Mouse (Mus musculus) neural tube, embryonic 14.5 days (tissue): Measurements from ENCODE around the gene Arf6. TPM values are rescaled to one million over a fixed set of nuclear protein-coding genes. Genes with fewer than 3 reads are reported as not detected.
"Not testable (repeated sequence)": the region's sequence is repeated elsewhere in the genome, so short reads cannot be mapped to it uniquely, and the experiment has no call there.

ENCODE experiments used
- ATAC-seq: fragments of 200-750 bp; cut with Nextera tagmentation; 2 replicates; pipeline ENCODE4 v1.8.0; 2017; ENCODE audit warnings: low read depth, mild to moderate bottlenecking, moderate TSS enrichment, moderate library complexity
- H3K27ac ChIP-seq: fragments of 300-500 bp; sonication (generic); 2 replicates; pipeline ENCODE4 v1.5.1; 2014; ENCODE audit warnings: low read depth, mild to moderate bottlenecking, control low read depth, low read length, moderate library complexity, mixed read lengths
- H3K27me3 ChIP-seq: fragments of 300-500 bp; sonication (generic); 2 replicates; pipeline ENCODE4 v1.6.1; 2014; ENCODE audit warnings: low read length; ENCODE audit not compliant: control insufficient read depth, insufficient read depth
- H3K36me3 ChIP-seq: fragments of 300-500 bp; sonication (generic); 2 replicates; pipeline ENCODE4 v1.6.1; 2014; ENCODE audit warnings: low read length, mixed read lengths; ENCODE audit not compliant: control insufficient read depth, insufficient read depth
- H3K4me1 ChIP-seq: fragments of 300-500 bp; sonication (generic); 2 replicates; pipeline ENCODE4 v1.6.1; 2014; ENCODE audit warnings: low read length; ENCODE audit not compliant: control insufficient read depth, insufficient read depth
- H3K4me2 ChIP-seq: fragments of 300-500 bp; sonication (generic); 2 replicates; pipeline ENCODE4 v1.6.1; 2014; ENCODE audit warnings: mild to moderate bottlenecking, low read depth, low read length, control low read depth
- H3K4me3 ChIP-seq: fragments of 300-500 bp; sonication (generic); 2 replicates; pipeline ENCODE4 v1.5.1; 2014; ENCODE audit warnings: low read depth, low read length, control low read depth, mixed read lengths
- H3K9ac ChIP-seq: fragments of 300-500 bp; sonication (generic); replicated peaks from 2 replicates; pipeline ENCODE4 v1.6.1; 2014; ENCODE audit warnings: low read depth, mild to moderate bottlenecking, control low read depth, low read length, mixed read lengths
- H3K9me3 ChIP-seq: fragments of 300-500 bp; sonication (generic); 2 replicates; pipeline ENCODE4 v1.6.1; 2016; ENCODE audit warnings: low read length; ENCODE audit not compliant: control insufficient read depth
- WGBS: fragments of 180-500 bp; shearing (Covaris S2); extraction: QIAGEN DNeasy Blood & Tissue Kit; methylation state at CpG from one replicate; pipeline ENCODE4 v1.1.7; 2014; 5-methylcytosine and 5-hydroxymethylcytosine counted together
- polyA plus RNA-seq: library from polyadenylated mRNA; unstranded; fragments of >200 nt; fragmentation: Nextera tagmentation; extraction: Ambion mirVana; gene quantifications from 2 replicates; pipeline ENCODE4 v1.2.1, GENCODE M21; 2014

Arf6 gene
- polyA plus RNA-seq, 1 experiment from 2014 or later: 29.3 TPM

DNA sequence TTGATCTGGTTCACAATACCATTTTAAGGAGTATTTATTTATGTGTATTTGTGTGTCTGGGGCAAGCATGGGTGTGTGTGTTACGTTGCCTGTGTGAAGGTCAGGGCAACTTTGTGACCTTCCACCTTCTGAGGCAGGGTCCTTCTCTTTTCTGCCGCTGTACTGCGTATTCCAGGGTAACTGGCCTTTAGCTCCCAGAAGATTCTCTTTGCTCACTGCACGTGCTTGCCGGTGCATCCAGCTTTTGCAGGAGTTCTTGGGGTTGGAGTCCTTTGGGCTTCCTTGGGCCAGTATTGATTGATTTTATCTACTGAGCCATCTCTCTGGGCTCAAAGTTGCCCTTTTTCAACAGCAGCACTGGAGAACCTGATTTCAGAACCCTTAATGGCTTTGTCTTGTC is 12.7 kb downstream of the Arf6 start:
- Histone ChIP-seq H3K4me2 (no peak overlapping the region), H3K36me3 (no peaks in the 10 kb centered on the region), H3K9me3 (no peaks in the 10 kb centered on the region), H3K9ac (no peak overlapping the region), H3K4me1 (no peaks in the 10 kb centered on the region), H3K4me3 (no peak overlapping the region), H3K27ac (no peak overlapping the region), H3K27me3 (no peaks in the 10 kb centered on the region)
- no peak for ATAC-seq
- 90% methylated on average over 5 of the region's 5 CpGs for WGBS

DNA sequence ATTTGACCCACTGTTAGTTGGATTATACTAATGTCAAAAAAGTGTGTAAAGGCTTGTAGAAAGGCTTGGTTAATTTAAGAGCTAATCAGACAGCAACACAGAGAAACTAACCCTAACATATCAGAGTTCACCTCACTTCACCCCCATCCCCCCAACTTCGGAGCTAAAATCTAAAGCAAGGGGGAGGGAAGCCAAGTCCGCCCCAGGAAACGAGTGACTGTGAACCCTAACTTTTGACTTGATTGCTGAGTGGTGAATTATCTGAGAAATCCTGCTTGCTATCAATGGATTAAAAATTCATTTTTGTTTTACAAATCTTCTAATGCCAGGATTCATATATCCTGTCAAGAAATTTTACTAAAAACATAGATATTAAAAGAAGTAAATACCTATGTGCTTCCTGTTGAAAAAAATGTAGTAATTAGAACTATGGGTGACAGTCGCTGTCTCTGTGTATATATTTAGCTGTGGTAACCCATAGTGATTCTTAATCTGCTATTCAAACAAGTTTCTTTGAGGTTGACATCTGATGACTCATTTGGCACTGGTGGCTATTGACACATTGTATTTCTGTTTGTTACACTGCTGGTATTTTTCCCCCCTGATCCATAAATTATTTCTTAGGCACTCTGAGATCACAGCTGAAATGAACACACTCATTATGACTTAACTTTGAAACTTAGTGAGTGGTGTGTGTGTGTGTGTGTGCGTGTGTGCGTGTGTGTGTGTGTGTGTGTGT is 13.8 kb downstream of the Arf6 start:
- WGBS: 91% methylated on average over 6 of the region's 6 CpGs
- no peaks in the 10 kb centered on the region for H3K9me3 ChIP-seq
- H3K4me3 ChIP-seq: no peak overlapping the region
- no peak overlapping the region for H3K9ac ChIP-seq
- H3K27me3 ChIP-seq: no peaks in the 10 kb centered on the region
- no peak overlapping the region for H3K27ac ChIP-seq
- H3K4me1 ChIP-seq: no peaks in the 10 kb centered on the region
- H3K4me2 ChIP-seq: no peak overlapping the region
- ATAC-seq: no peak
- no peaks in the 10 kb centered on the region for H3K36me3 ChIP-seq

DNA sequence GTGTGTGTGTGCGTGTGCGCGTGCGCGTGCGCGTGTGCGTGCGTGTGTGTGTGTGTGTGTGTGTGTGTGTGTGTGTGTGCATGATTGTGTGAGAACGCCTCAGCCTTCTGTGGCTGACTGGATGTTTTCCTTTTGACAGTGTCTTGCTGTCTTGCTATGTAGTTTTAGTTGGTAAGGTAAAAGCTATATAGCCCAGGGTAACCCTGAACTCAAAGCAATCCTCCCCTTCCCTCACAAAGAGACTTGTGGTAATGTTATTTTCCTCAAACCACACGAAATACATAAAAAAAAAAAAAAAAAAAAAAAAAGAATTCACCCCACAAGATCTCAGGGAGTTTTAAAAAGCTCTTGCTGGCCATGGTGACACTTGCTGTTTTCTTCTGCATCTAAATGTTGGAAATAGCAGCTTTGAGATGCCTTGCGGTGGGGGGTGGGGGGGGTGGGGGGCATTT is 14.4 kb downstream of the Arf6 start:
- H3K36me3 ChIP-seq, H3K9me3 ChIP-seq, H3K27me3 ChIP-seq, H3K9ac ChIP-seq, H3K4me3 ChIP-seq, H3K27ac ChIP-seq, H3K4me1 ChIP-seq, H3K4me2 ChIP-seq, ATAC-seq: not testable (repeated sequence)
- WGBS: 78% methylated on average over 12 of the region's 12 CpGs

DNA sequence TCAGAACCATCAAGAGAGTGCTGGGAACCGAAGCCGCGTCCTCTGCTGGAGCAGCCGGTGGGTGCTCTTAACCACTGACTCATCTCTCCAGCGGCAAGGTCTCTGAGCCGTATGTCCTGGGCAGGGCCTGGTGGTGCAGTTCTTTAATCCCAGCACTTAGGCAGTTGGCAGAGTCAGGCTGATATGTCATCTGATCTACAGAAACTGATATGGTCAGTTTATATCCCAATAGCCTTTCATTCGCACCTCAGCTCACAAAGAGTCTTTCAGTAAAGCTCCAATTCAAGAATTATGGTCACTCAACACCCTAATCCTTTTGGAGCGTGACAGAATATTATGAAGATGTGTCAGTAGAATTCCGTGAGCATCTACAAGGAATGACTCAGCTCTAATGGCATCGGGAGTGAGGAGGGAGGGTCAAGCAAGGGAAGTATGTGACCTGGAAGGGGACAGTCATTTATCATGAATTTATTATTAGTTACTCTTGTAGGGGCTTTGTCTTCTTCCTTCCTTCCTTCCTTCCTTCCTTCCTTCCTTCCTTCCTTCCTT is 16.4 kb downstream of the Arf6 start:
- Histone ChIP-seq H3K27ac (no peak overlapping the region), H3K9me3 (no peaks in the 10 kb centered on the region), H3K4me1 (no peaks in the 10 kb centered on the region), H3K36me3 (no peaks in the 10 kb centered on the region), H3K4me2 (no peak overlapping the region), H3K27me3 (no peaks in the 10 kb centered on the region), H3K9ac (no peak overlapping the region), H3K4me3 (no peak overlapping the region)
- WGBS: 93% methylated on average over 10 of the region's 10 CpGs
- no peak for ATAC-seq

DNA sequence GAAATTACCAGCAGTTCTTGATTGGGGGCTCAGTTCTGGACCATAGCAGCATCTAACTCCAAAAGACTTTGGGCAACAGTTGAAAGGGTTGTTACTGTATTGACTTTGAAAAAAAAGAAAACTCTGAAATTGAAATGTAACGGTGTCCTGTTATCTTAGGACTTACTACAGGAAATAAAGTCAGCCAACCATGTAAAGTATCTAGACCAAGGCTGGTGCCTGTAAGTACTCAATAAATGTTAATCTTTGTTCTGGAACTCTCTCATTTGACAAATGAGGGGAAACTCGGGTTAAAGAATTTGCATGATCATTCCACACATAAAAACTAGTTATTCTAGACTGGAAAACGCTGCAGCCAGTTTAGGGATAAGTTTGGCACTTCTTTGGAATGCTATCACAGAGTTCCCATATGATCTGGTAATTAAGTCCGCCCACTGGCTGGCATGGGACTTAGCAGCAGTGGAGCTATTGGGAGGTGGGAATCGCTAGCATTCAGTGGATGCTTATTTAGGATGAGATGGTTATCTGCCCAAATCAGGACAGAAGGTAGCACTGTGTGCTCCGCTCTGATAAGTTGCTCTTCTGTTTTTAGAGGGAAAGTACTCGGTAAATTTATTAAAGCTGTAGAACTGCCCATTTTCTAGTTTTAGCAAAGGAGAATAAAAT is 17.5 kb downstream of the Arf6 start:
- H3K9me3 ChIP-seq: no peaks in the 10 kb centered on the region
- H3K4me3 ChIP-seq: no peak overlapping the region
- no peaks in the 10 kb centered on the region for H3K4me1 ChIP-seq
- ATAC-seq: no peak
- no peak overlapping the region for H3K9ac ChIP-seq
- no peak overlapping the region for H3K27ac ChIP-seq
- WGBS: 79% methylated on average over 7 of the region's 7 CpGs
- no peaks in the 10 kb centered on the region for H3K36me3 ChIP-seq
- no peak overlapping the region for H3K4me2 ChIP-seq
- H3K27me3 ChIP-seq: no peaks in the 10 kb centered on the region

DNA sequence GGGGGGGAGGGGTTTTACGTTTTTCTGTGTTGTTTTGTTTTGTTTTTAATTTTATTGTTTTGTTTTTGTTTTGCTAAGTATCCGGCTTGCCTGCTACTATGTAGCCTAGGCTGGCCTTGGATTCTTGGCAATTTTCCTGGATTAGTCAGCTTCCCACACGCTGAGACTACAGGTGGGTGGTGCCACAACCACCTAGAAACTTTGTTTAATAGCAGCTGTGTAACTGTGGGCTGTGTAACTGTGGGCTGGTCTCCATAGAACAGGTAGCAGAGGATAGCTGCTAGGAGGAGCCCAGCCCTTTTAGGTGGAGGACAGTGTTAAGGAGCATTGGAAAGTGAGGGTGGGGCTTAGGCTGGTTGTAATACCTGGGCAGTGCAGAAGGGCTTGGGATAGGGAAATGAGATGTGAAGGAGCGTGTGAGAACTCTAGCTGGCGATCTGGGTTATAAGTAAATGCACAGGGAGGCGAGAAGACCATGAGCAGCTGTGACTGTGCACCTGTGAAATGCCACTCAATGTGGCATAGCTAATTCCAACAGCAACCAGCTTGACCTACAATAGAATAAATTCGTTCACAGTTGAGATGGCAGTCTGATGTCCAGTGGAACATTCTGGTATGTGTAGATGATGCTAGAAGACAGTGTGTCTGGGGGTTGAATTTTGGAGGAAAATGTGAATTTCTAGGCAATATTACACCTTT is 18.2 kb downstream of the Arf6 start:
- H3K4me1 ChIP-seq: no peaks in the 10 kb centered on the region
- H3K4me3 ChIP-seq: no peak overlapping the region
- no peaks in the 10 kb centered on the region for H3K9me3 ChIP-seq
- no peak overlapping the region for H3K4me2 ChIP-seq
- ATAC-seq: no peak
- 86% methylated on average over 7 of the region's 7 CpGs for WGBS
- no peak overlapping the region for H3K27ac ChIP-seq
- H3K36me3 ChIP-seq: no peaks in the 10 kb centered on the region
- H3K27me3 ChIP-seq: no peaks in the 10 kb centered on the region
- H3K9ac ChIP-seq: no peak overlapping the region

DNA sequence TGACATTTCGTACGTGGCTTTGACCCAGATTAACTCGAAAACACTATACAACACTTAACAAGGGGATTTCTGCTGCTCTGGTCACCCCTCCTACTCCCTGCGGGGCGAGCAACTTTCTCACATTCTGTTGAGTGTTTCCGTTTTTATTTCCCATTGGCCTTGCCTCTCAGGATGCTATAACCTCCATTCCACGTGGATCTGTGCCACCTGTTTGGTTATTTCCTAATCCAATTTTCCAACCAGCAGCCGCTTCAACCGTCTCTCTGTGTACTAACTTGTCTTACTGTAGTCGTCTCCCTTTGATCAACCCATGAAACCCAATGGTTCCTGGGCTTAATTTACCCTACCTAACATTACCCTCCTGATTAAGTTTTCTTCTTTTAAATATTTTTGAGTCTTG is 21.1 kb downstream of the Arf6 start:
- 84% methylated on average over 10 of the region's 10 CpGs for WGBS
- no peak overlapping the region for H3K9ac ChIP-seq
- H3K4me3 ChIP-seq: no peak overlapping the region
- H3K27me3 ChIP-seq: no peaks in the 10 kb centered on the region
- ATAC-seq: no peak
- H3K36me3 ChIP-seq: no peaks in the 10 kb centered on the region
- no peaks in the 10 kb centered on the region for H3K4me1 ChIP-seq
- H3K27ac ChIP-seq: no peak overlapping the region
- H3K9me3 ChIP-seq: no peaks in the 10 kb centered on the region
- H3K4me2 ChIP-seq: no peak overlapping the region

DNA sequence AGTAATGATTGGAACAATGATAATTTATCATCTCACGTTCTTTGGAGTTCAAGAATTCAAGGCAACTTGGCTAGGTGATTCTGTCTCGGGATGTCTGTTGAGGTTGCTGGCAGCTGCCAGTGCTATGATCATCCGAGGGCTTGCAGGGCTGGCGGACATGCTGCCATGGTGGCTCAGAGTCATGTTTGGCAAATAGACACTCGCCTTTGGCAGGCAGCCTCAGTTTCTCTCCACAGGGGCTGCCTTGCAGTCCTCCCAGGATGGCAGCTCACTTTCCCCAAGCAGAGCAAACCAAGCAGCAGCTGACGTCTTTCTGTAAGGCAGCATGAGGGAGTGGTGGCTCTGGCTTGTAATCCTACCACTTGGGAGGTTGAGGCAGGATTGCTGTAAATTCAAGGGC is 22.5 kb downstream of the Arf6 start:
- H3K4me3 ChIP-seq: no peak overlapping the region
- H3K4me1 ChIP-seq: no peaks in the 10 kb centered on the region
- H3K36me3 ChIP-seq: no peaks in the 10 kb centered on the region
- ATAC-seq: no peak
- no peak overlapping the region for H3K9ac ChIP-seq
- no peaks in the 10 kb centered on the region for H3K27me3 ChIP-seq
- H3K4me2 ChIP-seq: no peak overlapping the region
- H3K9me3 ChIP-seq: no peaks in the 10 kb centered on the region
- WGBS: 91% methylated on average over 6 of the region's 6 CpGs
- H3K27ac ChIP-seq: no peak overlapping the region

DNA sequence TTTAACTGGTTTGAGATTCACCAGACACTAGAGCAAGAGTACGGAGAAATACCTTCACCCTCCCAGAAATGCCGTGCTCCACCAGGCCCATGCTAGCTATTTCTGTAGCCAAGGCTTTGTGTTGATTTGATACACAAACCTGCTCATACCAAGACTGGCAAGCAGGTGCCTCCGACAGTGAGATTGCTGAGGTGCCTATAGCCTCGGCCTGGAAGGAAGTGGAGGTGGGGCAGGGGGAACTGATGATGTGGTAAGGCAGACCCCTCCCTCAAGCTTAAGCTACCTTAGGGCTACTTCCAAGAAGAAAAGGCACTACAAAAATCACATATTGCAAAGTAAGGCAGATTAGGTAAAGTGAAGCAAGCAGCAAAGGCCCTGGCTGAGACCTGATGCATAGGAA is 28.4 kb downstream of the Arf6 start:
- no peaks in the 10 kb centered on the region for H3K9me3 ChIP-seq
- H3K4me2 ChIP-seq: no peak overlapping the region
- H3K4me1 ChIP-seq: no peaks in the 10 kb centered on the region
- H3K27ac ChIP-seq: no peak overlapping the region
- H3K9ac ChIP-seq: no peak overlapping the region
- H3K36me3 ChIP-seq: no peaks in the 10 kb centered on the region
- 81% methylated on average over 4 of the region's 4 CpGs for WGBS
- H3K27me3 ChIP-seq: no peaks in the 10 kb centered on the region
- ATAC-seq: no peak
- H3K4me3 ChIP-seq: no peak overlapping the region
